Mouse (Mus musculus) myocyte (in vitro differentiated cells): ENCODE results near the gene Psap. TPM values are rescaled to one million over a fixed set of nuclear protein-coding genes. Genes with fewer than 3 reads are reported as not detected.
A peak's percentile ranks its signal among the peaks of the same experiment; 100 is the strongest.

Source experiments
- H3K27me3 ChIP-seq: one replicate; pipeline ENCODE4 v1.6.1; 2011; ENCODE audit not compliant: control insufficient read depth, insufficient read depth, insufficient read length
- H3K36me3 ChIP-seq: one replicate; pipeline ENCODE4 v1.6.1; 2011; ENCODE audit not compliant: control insufficient read depth, insufficient read depth
- H3K4me2 ChIP-seq: one replicate; pipeline ENCODE4 v1.6.1; 2011; ENCODE audit warnings: low read depth, control low read depth
- H3K4me3 ChIP-seq: one replicate; pipeline ENCODE4 v1.5.1; 2011; ENCODE audit warnings: mild to moderate bottlenecking, control low read depth, moderate library complexity
- H3K79me2 ChIP-seq: one replicate; pipeline ENCODE4 v1.6.1; 2011; ENCODE audit not compliant: control insufficient read depth, insufficient read depth
- H3ac ChIP-seq: one replicate; pipeline ENCODE4 v1.6.1; 2011; ENCODE audit not compliant: control insufficient read depth, insufficient read length
- CEBPB ChIP-seq: IDR thresholded peaks from 2 replicates; pipeline ENCODE4 v1.6.1; 2011; ENCODE audit warnings: mild to moderate bottlenecking, moderate library complexity; ENCODE audit not compliant: poor library complexity, insufficient read depth, severe bottlenecking
- E2F4 ChIP-seq: IDR thresholded peaks from one replicate; pipeline ENCODE4 v1.6.1; 2011; ENCODE audit warnings: mild to moderate bottlenecking, control low read depth, moderate library complexity; ENCODE audit not compliant: insufficient read depth
- MAX ChIP-seq: IDR thresholded peaks from one replicate; pipeline ENCODE4 v1.6.1; 2011; ENCODE audit warnings: low read depth, mild to moderate bottlenecking, control low read depth
- MYOD1 ChIP-seq, 3 experiments: IDR thresholded peaks; one replicate each; pipeline ENCODE4 v1.6.1; 2011; ENCODE audit warnings: control low read depth in 2 of 3, low read depth in 2 of 3, mild to moderate bottlenecking in 2 of 3, moderate library complexity in 1 of 3; ENCODE audit not compliant: insufficient read length in 2 of 3, control insufficient read depth in 1 of 3
- MYOG ChIP-seq, 3 experiments: IDR thresholded peaks; one replicate each; pipeline ENCODE4 v1.6.1; 2011; ENCODE audit warnings: control low read depth in 2 of 3, low read depth in 2 of 3, mild to moderate bottlenecking in 2 of 3; ENCODE audit not compliant: insufficient read length in 2 of 3, control insufficient read depth in 1 of 3, insufficient read depth in 1 of 3
- POLR2A ChIP-seq: IDR thresholded peaks from one replicate; pipeline ENCODE4 v1.6.1; 2011; ENCODE audit warnings: low read depth, mild to moderate bottlenecking, control low read depth, moderate library complexity; ENCODE audit not compliant: insufficient read length
- POLR2AphosphoS2 ChIP-seq: IDR thresholded peaks from one replicate; pipeline ENCODE4 v1.6.1; 2011; ENCODE audit warnings: low read depth, control low read depth; ENCODE audit not compliant: insufficient read length
- REST ChIP-seq: IDR thresholded peaks from one replicate; pipeline ENCODE4 v1.6.1; 2011; ENCODE audit warnings: mild to moderate bottlenecking, control low read depth, moderate library complexity; ENCODE audit not compliant: insufficient read depth, insufficient read length
- SRF ChIP-seq: IDR thresholded peaks from one replicate; pipeline ENCODE4 v1.6.1; 2011; ENCODE audit warnings: low read depth; ENCODE audit not compliant: control insufficient read depth, insufficient read length
- TCF12 ChIP-seq: IDR thresholded peaks from one replicate; pipeline ENCODE4 v1.6.1; 2011; ENCODE audit warnings: mild to moderate bottlenecking, control low read depth; ENCODE audit not compliant: poor library complexity, insufficient read depth, severe bottlenecking
- TCF3 ChIP-seq: IDR thresholded peaks from one replicate; pipeline ENCODE4 v1.6.1; 2011; ENCODE audit warnings: low read depth, control low read depth; ENCODE audit not compliant: insufficient read length
- USF1 ChIP-seq: IDR thresholded peaks from one replicate; pipeline ENCODE4 v1.6.1; 2011; ENCODE audit warnings: low read depth, mild to moderate bottlenecking, control low read depth, moderate library complexity
- polyA plus RNA-seq: library from polyadenylated mRNA; unstranded; fragments of >200 nt; fragmentation: generic; extraction: Trizol; gene quantifications from one replicate; pipeline ENCODE4 v1.2.1, GENCODE M21; 2012; ENCODE audit warnings: missing spikeins

Gene Psap
- polyA plus RNA-seq, 1 experiment = 729 TPM

DNA sequence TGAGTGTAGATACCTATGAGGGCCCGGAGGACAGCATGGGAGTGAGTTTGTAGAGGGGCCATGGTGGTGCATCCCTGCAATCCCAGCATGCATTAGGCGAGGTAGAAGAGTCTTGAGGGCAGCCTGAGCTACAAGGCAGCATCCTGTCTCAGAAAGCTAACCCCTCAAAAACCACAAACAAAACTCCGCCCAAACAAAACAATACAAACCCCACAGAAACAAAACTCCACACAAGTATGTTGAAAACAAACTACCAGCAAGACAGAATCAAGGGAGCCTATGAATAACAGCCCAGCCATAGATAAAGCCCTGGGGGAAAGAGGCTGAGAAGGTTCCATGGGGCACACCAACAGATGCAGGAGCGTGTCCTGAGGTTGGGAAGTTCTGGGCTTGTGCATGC, 68.6 kb downstream of the Psap start:
- TF ChIP-seq CEBPB (no peak), REST (no peak), MAX (no peak), MYOG (IDR thresholded peaks at IDR 0.05; ENCODE audit: control insufficient read depth in 1 of 3, insufficient read depth in 1 of 3, insufficient read length in 2 of 3, low read depth in 2 of 3) (no peak), TCF3 (no peak), POLR2AphosphoS2 (no peak), E2F4 (no peak), USF1 (no peak), SRF (no peak), MYOD1 (IDR thresholded peaks at IDR 0.05; ENCODE audit: control insufficient read depth in 1 of 3, insufficient read length in 2 of 3, low read depth in 2 of 3) (no peak), POLR2A (no peak), TCF12 (no peak)
- Histone ChIP-seq H3K36me3 (no peaks in the 10 kb centered on the region), H3ac (no peak overlapping the region), H3K79me2 (no peaks in the 10 kb centered on the region), H3K27me3 (no peaks in the 10 kb centered on the region), H3K4me3 (no peak overlapping the region), H3K4me2 (no peak overlapping the region)

DNA sequence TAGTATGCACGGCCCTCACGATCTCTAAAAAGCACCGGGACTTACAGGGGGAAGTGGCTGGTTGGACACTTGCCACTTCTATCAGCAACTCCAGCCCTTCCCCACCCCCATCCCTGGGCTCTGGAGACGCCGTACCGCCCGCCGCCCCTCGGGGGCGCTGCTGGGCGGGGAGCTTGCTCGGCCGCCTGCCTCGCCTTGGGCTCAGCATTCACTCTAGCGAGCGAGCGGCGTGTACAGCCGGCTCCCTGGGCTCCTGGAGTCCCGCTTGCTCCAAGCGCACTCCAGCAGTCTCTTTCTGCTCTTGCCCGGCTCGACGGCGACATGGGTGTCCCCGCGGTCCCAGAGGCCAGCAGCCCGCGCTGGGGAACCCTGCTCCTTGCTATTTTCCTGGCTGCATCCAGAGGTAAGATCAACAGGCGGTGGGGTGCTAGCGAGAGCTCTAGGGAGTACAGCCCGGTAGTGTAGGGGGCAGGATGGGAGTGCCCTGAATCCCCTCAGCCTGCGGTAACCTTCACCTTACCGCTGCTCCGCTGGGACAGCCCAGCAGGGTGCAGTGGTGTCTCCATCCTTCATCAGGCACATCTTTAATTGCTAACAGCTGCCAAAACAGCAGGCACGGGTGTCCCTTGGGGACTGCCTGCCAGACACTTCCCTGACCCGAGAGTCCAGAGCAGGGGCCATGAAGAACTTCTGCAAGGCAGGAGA, 69.4 kb downstream of the Psap start, which contains the start of gene Vsir:
Vsir (plus strand) TSS at position 151 of the 705 bp plus-strand sequence.
- peak within 1 kb of the TSS; percentile 15 for H3K4me3 ChIP-seq
- peak within 1 kb of the TSS; percentile 86 for H3K4me2 ChIP-seq
- no peaks in the 10 kb centered on the region for H3K27me3 ChIP-seq
- H3ac ChIP-seq = no peak within 1 kb of the TSS
- TF ChIP-seq POLR2A = peak; percentile 36
- TF ChIP-seq TCF12 = peak; percentile 36
- TF ChIP-seq CEBPB = no peak
- TF ChIP-seq MAX = no peak
- TF ChIP-seq MYOG (IDR thresholded peaks at IDR 0.05; ENCODE audit: control insufficient read depth in 1 of 3, insufficient read depth in 1 of 3, insufficient read length in 2 of 3, low read depth in 2 of 3) = peak in 2 of 3 experiments; percentile 25 to 70
- peak in 2 of 3 experiments; percentile 74 to 85 for TF ChIP-seq MYOD1 (IDR thresholded peaks at IDR 0.05; ENCODE audit: control insufficient read depth in 1 of 3, insufficient read length in 2 of 3, low read depth in 2 of 3)
- no peaks in the 10 kb centered on the region for H3K79me2 ChIP-seq
- no peaks in the 10 kb centered on the region for H3K36me3 ChIP-seq

DNA sequence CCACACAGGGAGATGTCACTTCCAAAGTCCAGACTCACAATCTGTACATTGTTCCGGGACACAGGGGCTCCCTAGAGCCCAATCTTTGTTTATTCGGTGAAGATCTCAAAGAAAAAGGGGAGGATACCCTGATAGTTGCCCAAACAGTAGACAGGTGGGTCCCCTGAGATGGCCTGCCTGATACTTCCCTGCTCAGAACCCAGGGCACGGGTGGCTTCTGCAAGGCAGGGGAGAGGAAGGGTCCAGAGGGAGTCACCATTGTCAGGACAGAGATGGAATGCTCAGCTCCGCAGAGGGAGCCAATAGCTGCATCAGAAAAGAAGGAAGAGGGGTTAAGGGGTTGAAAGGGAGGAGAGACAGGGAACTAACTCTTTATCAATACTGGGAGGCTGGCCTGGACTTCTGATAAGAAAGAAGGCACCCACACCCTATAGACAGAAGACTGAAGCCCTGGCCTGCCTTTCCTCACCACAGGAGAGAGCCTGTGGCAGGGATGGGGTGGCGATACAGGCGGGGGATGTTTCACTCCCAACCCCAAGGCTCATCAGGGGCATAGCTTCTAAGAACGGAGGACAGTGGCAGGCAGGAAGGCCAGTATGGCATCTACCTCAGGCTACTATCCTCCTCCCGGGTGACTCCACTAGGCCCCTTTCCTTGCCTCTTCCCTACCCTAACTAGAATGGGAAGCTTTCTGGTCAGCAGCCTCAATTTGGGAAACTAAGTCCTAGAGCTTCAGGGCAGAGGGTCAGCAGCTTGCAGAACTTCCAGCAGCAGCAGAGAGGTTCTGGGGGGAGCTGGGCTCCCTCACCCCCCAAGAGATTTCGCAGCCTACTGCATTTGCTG, 70.6 kb downstream of the Psap start:
- Histone ChIP-seq H3K36me3 (no peaks in the 10 kb centered on the region), H3K27me3 (no peaks in the 10 kb centered on the region), H3K79me2 (no peaks in the 10 kb centered on the region), H3ac (no peak overlapping the region), H3K4me3 (peak overlapping the region; percentile 15), H3K4me2 (peak overlapping the region; percentile 86)
- TF ChIP-seq CEBPB = no peak
- no peak for TF ChIP-seq SRF
- no peak for TF ChIP-seq MAX
- TF ChIP-seq POLR2AphosphoS2 = no peak
- TF ChIP-seq USF1 = no peak
- TF ChIP-seq TCF3 = no peak
- no peak for TF ChIP-seq MYOD1 (IDR thresholded peaks at IDR 0.05; ENCODE audit: control insufficient read depth in 1 of 3, insufficient read length in 2 of 3, low read depth in 2 of 3)
- no peak for TF ChIP-seq MYOG (IDR thresholded peaks at IDR 0.05; ENCODE audit: control insufficient read depth in 1 of 3, insufficient read depth in 1 of 3, insufficient read length in 2 of 3, low read depth in 2 of 3)
- no peak for TF ChIP-seq TCF12
- no peak for TF ChIP-seq REST
- TF ChIP-seq E2F4 = no peak
- no peak for TF ChIP-seq POLR2A

DNA sequence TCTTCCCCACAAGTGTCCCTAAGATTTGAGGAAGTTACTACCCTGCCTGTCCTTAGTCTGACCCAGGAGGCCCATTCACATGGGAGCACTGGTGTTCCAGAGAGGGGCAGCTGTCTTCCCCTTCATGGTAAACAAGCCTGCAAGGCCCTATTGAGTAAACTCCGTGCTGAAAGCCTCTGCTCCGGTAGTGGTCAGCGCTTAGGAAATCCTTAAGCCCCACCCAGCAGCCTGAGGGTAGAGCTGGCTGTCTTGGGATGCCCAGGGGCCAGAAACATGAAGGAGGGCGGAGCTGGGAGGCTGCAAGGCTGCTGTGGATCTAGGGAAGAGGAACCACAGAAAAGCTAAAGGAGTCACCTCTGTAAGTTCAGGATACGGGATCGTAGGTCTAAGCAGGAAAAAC, 71.6 kb downstream of the Psap start:
- TF ChIP-seq MYOD1 (IDR thresholded peaks at IDR 0.05; ENCODE audit: control insufficient read depth in 1 of 3, insufficient read length in 2 of 3, low read depth in 2 of 3) (peak in 2 of 3 experiments; percentile 27 to 49), POLR2AphosphoS2 (no peak), MYOG (IDR thresholded peaks at IDR 0.05; ENCODE audit: control insufficient read depth in 1 of 3, insufficient read depth in 1 of 3, insufficient read length in 2 of 3, low read depth in 2 of 3) (peak in 1 of 3 experiments; percentile 49), CEBPB (0 out of 2 replicates have a peak, but pooled peaks have one; percentile 18)
- Histone ChIP-seq H3K79me2 (no peaks in the 10 kb centered on the region), H3K27me3 (no peaks in the 10 kb centered on the region), H3K4me3 (no peak overlapping the region), H3ac (no peak overlapping the region), H3K4me2 (peak overlapping the region; percentile 46), H3K36me3 (no peaks in the 10 kb centered on the region)

DNA sequence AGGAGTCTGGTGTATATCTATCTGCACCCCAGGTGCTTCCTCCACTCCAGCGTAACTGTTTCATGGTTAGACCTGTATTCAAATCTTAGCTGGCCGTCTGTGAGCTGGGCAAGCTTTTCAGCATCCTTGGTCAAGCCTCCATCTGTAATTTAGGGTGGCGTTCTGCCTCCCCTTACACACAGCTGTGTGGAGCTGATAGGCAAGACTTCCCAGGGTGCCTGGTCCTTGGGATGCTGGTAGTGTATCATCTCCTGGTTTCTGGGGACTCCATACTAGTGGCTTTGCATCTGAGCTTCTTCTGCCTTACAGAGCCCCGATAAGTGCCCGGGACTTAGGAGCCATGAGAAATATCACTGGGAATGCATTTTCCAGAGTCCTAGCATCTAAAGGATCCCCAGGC, 72.2 kb downstream of the Psap start:
- no peak overlapping the region for H3ac ChIP-seq
- H3K36me3 ChIP-seq = no peaks in the 10 kb centered on the region
- TF ChIP-seq TCF3 (no peak), MYOG (IDR thresholded peaks at IDR 0.05; ENCODE audit: control insufficient read depth in 1 of 3, insufficient read depth in 1 of 3, insufficient read length in 2 of 3, low read depth in 2 of 3) (no peak), TCF12 (no peak), E2F4 (no peak), MAX (no peak), USF1 (no peak), MYOD1 (IDR thresholded peaks at IDR 0.05; ENCODE audit: control insufficient read depth in 1 of 3, insufficient read length in 2 of 3, low read depth in 2 of 3) (no peak), POLR2AphosphoS2 (no peak), REST (no peak), CEBPB (no peak)
- H3K4me2 ChIP-seq = peak overlapping the region; percentile 69
- no peaks in the 10 kb centered on the region for H3K27me3 ChIP-seq
- no peak overlapping the region for H3K4me3 ChIP-seq
- H3K79me2 ChIP-seq = no peaks in the 10 kb centered on the region
